8 mouse cellular contexts compared by ENCODE assay signal in genomic region chr10:86463538-86464199, GRCm38 (mm10). TPM values are rescaled to one million over a fixed set of nuclear protein-coding genes. Genes with fewer than 3 reads are reported as not detected.
DNase-seq lines count a peak whose midpoint lies in the region; ATAC-seq and TF ChIP-seq lines count a peak whose summit lies in the region.

No protein-coding gene starts in this region.

- peak; percentile 81 for TF ChIP-seq CTCF in E14TG2a.4 (conservative IDR thresholded peaks at IDR 0.05; ENCODE audit: low read length)
- peak; percentile 97 for TF ChIP-seq CTCF in kidney, postnatal 0 days (IDR thresholded peaks at IDR 0.05; ENCODE audit: low read depth)
- TF ChIP-seq CTCF in liver, adult 2 months (IDR thresholded peaks at IDR 0.05; ENCODE audit: low read depth, low read length), result peak; percentile 92
- peak; percentile 72; the same call in 1 of the 2 replicates for TF ChIP-seq CTCF in testis, adult 2 months (IDR thresholded peaks at IDR 0.05; ENCODE audit: control insufficient read depth, insufficient read depth, insufficient replicate concordance, low read depth, low read length)

- no peaks in the 10 kb centered on the region for H3K9me3 ChIP-seq in E14TG2a.4 (ENCODE audit: low read length)
- H3K9me3 ChIP-seq in forebrain, embryonic 10.5 days, result no peaks in the 10 kb centered on the region
- no peaks in the 10 kb centered on the region for H3K9me3 ChIP-seq in heart, embryonic 13.5 days
- H3K9me3 ChIP-seq in kidney, postnatal 0 days (replicated peaks; ENCODE audit: low read length), result no peaks in the 10 kb centered on the region
- no peaks in the 10 kb centered on the region for H3K9me3 ChIP-seq in neural tube, embryonic 12.5 days

- no peaks in the 10 kb centered on the region for H3K27me3 ChIP-seq in E14TG2a.4 (ENCODE audit: insufficient read depth, low read length)
- H3K27me3 ChIP-seq in forebrain, embryonic 10.5 days (ENCODE audit: poor library complexity, severe bottlenecking), result no peaks in the 10 kb centered on the region
- H3K27me3 ChIP-seq in heart, embryonic 13.5 days (replicated peaks), result peaks cover 25% of the 10 kb centered on the region
- H3K27me3 ChIP-seq in kidney, postnatal 0 days (ENCODE audit: insufficient read depth, low read length), result no peaks in the 10 kb centered on the region
- no peaks in the 10 kb centered on the region for H3K27me3 ChIP-seq in liver, adult 2 months (ENCODE audit: control insufficient read depth, insufficient read depth, low read length)
- H3K27me3 ChIP-seq in neural tube, embryonic 12.5 days (replicated peaks), result no peaks in the 10 kb centered on the region
- no peaks in the 10 kb centered on the region for H3K27me3 ChIP-seq in testis, adult 2 months (ENCODE audit: control insufficient read depth, insufficient read depth, low read length)

- no peak for TF ChIP-seq POLR2A in liver, adult 2 months (IDR thresholded peaks at IDR 0.05; ENCODE audit: extremely low read depth, insufficient read depth, low read length)
- TF ChIP-seq POLR2A in testis, adult 2 months (IDR thresholded peaks at IDR 0.05; ENCODE audit: control insufficient read depth, low read depth, low read length), result no peak

- no peak for ATAC-seq in heart, embryonic 13.5 days (ENCODE audit: extremely low read depth, insufficient number of reproducible peaks, low FRiP score, low TSS enrichment)
- ATAC-seq in kidney, postnatal 0 days (replicated peaks; ENCODE audit: low FRiP score, low read depth), result peak; percentile 84
- peak; percentile 78 for ATAC-seq in neural tube, embryonic 12.5 days (ENCODE audit: low FRiP score, low read depth)

- no peak overlapping the region for H3K4me3 ChIP-seq in E14TG2a.4 (replicated peaks; ENCODE audit: low read length)
- H3K4me3 ChIP-seq in forebrain, embryonic 10.5 days, result no peak overlapping the region
- no peak overlapping the region for H3K4me3 ChIP-seq in heart, embryonic 13.5 days
- H3K4me3 ChIP-seq in kidney, postnatal 0 days (replicated peaks; ENCODE audit: low read depth, low read length), result no peak overlapping the region
- H3K4me3 ChIP-seq in liver, adult 2 months (ENCODE audit: insufficient read depth, low read depth, low read length), result no peak overlapping the region
- H3K4me3 ChIP-seq in neural tube, embryonic 12.5 days, result no peak overlapping the region
- H3K4me3 ChIP-seq in testis, adult 2 months (ENCODE audit: control insufficient read depth, low read depth, low read length), result no peak overlapping the region

- peak overlapping the region; percentile 60 for H3K27ac ChIP-seq in forebrain, embryonic 10.5 days
- H3K27ac ChIP-seq in heart, embryonic 13.5 days (replicated peaks), result no peak overlapping the region
- no peak overlapping the region for H3K27ac ChIP-seq in kidney, postnatal 0 days
- H3K27ac ChIP-seq in liver, adult 2 months (replicated peaks; ENCODE audit: insufficient read depth, low read depth, low read length), result no peak overlapping the region
- no peak overlapping the region for H3K27ac ChIP-seq in neural tube, embryonic 12.5 days
- H3K27ac ChIP-seq in testis, adult 2 months (ENCODE audit: control insufficient read depth, insufficient read depth, low read depth, low read length), result no peak overlapping the region

- no peaks in the 10 kb centered on the region for H3K36me3 ChIP-seq in E14TG2a.4 (ENCODE audit: insufficient read depth, low read length)
- H3K36me3 ChIP-seq in forebrain, embryonic 10.5 days (replicated peaks), result no peaks in the 10 kb centered on the region
- H3K36me3 ChIP-seq in heart, embryonic 13.5 days, result no peaks in the 10 kb centered on the region
- peaks cover 4% of the 10 kb centered on the region; the same call in 1 of the 2 replicates for H3K36me3 ChIP-seq in kidney, postnatal 0 days (ENCODE audit: insufficient read depth, low read length)
- H3K36me3 ChIP-seq in liver, adult 2 months (ENCODE audit: control insufficient read depth, insufficient read depth, low read length), result no peaks in the 10 kb centered on the region
- no peaks in the 10 kb centered on the region for H3K36me3 ChIP-seq in neural tube, embryonic 12.5 days
- H3K36me3 ChIP-seq in testis, adult 2 months (ENCODE audit: control insufficient read depth, insufficient read depth, low read length), result no peaks in the 10 kb centered on the region

- WGBS in forebrain, embryonic 10.5 days, result 31% methylated on average over 5 of the region's 5 CpGs
- 16% methylated on average over 5 of the region's 5 CpGs for WGBS in heart, embryonic 13.5 days
- WGBS in kidney, postnatal 0 days, result 28% methylated on average over 5 of the region's 5 CpGs
- WGBS in liver, adult 2 months, result 34% methylated on average over 5 of the region's 5 CpGs
- WGBS in neural tube, embryonic 12.5 days, result 27% methylated on average over 5 of the region's 5 CpGs

- H3K4me2 ChIP-seq in heart, embryonic 13.5 days, result 0 out of 2 replicates have a peak overlapping the region, but pooled peaks have one; percentile 24
- H3K4me2 ChIP-seq in kidney, postnatal 0 days (ENCODE audit: low read length), result no peak overlapping the region
- no peak overlapping the region for H3K4me2 ChIP-seq in neural tube, embryonic 12.5 days (replicated peaks)

- H3K9ac ChIP-seq in heart, embryonic 13.5 days, result peak overlapping the region; percentile 50; the same call in 1 of the 2 replicates
- no peak overlapping the region for H3K9ac ChIP-seq in kidney, postnatal 0 days (ENCODE audit: low read depth, low read length)
- no peak overlapping the region for H3K9ac ChIP-seq in liver, adult 2 months (ENCODE audit: low read depth, low read length)
- no peak overlapping the region for H3K9ac ChIP-seq in neural tube, embryonic 12.5 days

- DNase-seq in c-Kit-negative CD71-positive TER-119-positive erythroid progenitor cells, embryonic 14.5 days (ENCODE audit: low read depth, low spot score), result peak; percentile 20
- peak; percentile 82 for DNase-seq in forebrain, embryonic 10.5 days (ENCODE audit: extremely low spot score, low spot score)
- DNase-seq in kidney, postnatal 0 days (ENCODE audit: low spot score), result peak; percentile 90
- peak; percentile 34 for DNase-seq in liver, adult 2 months (ENCODE audit: extremely low read depth, low read depth, low spot score)

- H3K4me1 ChIP-seq in E14TG2a.4 (replicated peaks; ENCODE audit: low read depth, low read length), result peaks cover 5% of the 10 kb centered on the region
- peaks cover 25% of the 10 kb centered on the region for H3K4me1 ChIP-seq in forebrain, embryonic 10.5 days
- H3K4me1 ChIP-seq in heart, embryonic 13.5 days, result peaks cover 6% of the 10 kb centered on the region
- no peaks in the 10 kb centered on the region for H3K4me1 ChIP-seq in kidney, postnatal 0 days (replicated peaks; ENCODE audit: insufficient read depth, low read length)
- no peaks in the 10 kb centered on the region for H3K4me1 ChIP-seq in liver, adult 2 months (ENCODE audit: control insufficient read depth, insufficient read depth, low read length)
- H3K4me1 ChIP-seq in neural tube, embryonic 12.5 days, result no peaks in the 10 kb centered on the region
- no peaks in the 10 kb centered on the region for H3K4me1 ChIP-seq in testis, adult 2 months (ENCODE audit: control insufficient read depth, insufficient read depth, low read length)

- no peaks in the 10 kb centered on the region for H3K79me2 ChIP-seq in liver, adult 2 months (ENCODE audit: control insufficient read depth, insufficient read depth, low read length)

RNA-seq across cellular contexts. Expression of gene Syn3, which starts 35.0 kb away (rescaled TPM):
- 3.9 and 4.5 TPM in 2 replicates for polyA plus RNA-seq in forebrain, embryonic 10.5 days (2016; fragmentation: Nextera tagmentation; extraction: Ambion mirVana)
- polyA plus RNA-seq in heart, embryonic 13.5 days (2015; fragmentation: Nextera tagmentation; extraction: Ambion mirVana), result 0.73 and 1.5 TPM in 2 replicates
- polyA plus RNA-seq in kidney, postnatal 0 days (2015; fragmentation: Nextera tagmentation; extraction: Ambion mirVana), result 5.4 and 5.9 TPM in 2 replicates
- total RNA-seq in liver, adult 2 months (2014; rRNA removed), result 0.83 and 1.1 TPM in 2 replicates
- polyA plus RNA-seq in liver, adult 2 months (2012; rRNA removed), result 0.81 and 1.3 TPM in 2 replicates
- polyA plus RNA-seq in neural tube, embryonic 12.5 days (2016; fragmentation: Nextera tagmentation; extraction: Ambion mirVana), result 6.8 and 7.9 TPM in 2 replicates
- 0.47 and 0.84 TPM in 2 replicates for polyA plus RNA-seq in testis, adult 2 months (2012; rRNA removed)

Comparison
In these comparisons a context has a peak if more than half of its experiments do, and no peak if none do; other contexts are left out.
1. DNase-seq: peak in every context shown above with its lines; median percentile 90 in kidney, postnatal 0 days; 82 in forebrain, embryonic 10.5 days; 34 in liver, adult 2 months; 20 in c-Kit-negative CD71-positive TER-119-positive erythroid progenitor cells, embryonic 14.5 days.